Mouse (Mus musculus) CH12F3 (cell line): ENCODE results near the gene Asrgl1.

Experiments used
- in situ Hi-C: fragments of 300-500 bp; cut with MboI; formaldehyde crosslinking; loops from 2 replicates; pipeline ENCODE4 v1.14.3; 2020; ENCODE audit warnings: low sequenced_read_pairs

Gene Asrgl1

DNA sequence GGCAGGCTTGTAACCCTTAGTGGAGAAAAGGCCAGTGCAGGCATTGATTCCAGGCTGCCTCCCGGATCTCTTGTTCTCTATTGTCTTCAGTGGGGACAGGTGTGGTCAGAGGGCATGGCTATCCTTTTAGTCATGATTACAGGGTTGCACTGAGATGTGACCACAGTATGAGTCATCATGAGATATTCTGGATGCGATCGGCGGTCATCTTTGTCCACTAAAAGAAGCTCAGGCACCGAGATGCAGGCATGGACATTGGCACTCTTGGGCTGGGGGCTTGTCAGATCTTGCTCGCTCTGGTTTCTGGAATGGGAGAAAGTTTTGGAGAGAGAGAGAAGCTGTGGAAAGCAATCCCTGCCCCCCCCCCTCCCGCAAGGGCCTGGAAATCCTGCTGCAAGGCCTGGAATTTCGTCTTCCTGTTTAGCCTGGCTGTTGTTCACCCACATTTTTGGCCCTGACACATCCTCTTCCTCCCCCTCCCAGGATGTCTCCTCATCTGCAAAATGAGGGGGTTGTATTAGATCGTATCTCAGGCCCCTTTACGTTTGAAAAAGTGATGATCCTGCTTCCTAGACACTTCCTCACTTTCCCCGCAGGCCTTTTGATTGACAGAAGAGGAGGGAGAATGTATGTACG lies 61.5 kb downstream of the Asrgl1 start:
- in situ Hi-C loops: loop anchor here (10.0 kb wide), 1 partner anchor 79 kb away; no protein-coding TSS in a partner anchor

DNA sequence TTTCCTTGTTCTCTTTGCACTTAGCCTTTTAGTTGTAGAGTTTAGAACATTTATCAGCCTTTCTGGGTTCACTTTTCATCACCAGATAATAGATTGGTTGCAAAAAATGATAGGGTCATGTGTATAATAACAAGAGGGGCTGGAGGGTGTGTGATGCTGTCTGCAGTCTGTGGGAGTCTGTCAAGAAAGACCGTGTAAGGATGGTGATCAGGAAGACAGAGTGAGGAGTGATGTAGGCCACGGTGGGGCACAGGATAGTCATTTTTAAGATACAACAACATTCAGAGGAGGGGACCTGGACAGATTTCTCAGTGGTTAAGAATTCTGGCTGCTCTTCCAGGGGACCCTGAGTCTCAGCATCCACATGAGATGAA lies 63.3 kb downstream of the Asrgl1 start:
- in situ Hi-C loops: loop anchor here (10.0 kb wide), 1 partner anchor 77 kb away; no protein-coding TSS in a partner anchor

DNA sequence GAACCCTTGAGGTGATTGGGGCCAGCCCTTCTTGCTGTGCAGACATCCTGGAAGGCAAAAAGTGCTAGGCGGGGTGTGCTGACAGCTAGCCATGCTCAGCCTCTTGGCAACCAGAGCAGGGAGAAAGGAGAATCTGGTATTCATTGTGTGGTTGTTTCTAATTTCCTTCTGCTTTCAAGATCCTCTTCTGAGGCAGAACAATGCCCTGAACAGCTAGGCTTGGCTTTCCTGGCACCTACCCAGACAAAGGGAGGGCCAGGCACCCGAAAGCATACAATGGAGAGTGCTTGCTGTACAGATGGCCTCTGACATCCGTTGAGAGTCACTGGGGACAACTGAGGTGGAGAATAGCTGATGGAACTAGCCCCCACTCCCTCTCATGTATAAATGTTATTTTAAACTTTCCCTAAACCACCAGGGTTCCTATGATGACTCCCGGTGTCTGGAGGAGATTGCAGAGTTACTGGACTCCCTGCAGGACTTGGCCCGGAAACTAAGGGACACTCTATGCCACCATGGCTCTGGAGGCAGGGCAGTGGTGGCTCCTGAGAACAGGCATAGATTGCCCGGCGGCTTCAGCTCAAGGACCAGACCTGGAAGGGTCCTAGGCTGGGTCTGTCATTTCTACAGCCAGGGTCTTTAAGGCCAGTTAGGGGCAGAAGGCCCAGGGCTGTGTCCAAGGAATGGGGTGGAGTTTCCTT lies 63.8 kb downstream of the Asrgl1 start:
- in situ Hi-C loops: loop anchor here (10.0 kb wide), 1 partner anchor 77 kb away; no protein-coding TSS in a partner anchor

DNA sequence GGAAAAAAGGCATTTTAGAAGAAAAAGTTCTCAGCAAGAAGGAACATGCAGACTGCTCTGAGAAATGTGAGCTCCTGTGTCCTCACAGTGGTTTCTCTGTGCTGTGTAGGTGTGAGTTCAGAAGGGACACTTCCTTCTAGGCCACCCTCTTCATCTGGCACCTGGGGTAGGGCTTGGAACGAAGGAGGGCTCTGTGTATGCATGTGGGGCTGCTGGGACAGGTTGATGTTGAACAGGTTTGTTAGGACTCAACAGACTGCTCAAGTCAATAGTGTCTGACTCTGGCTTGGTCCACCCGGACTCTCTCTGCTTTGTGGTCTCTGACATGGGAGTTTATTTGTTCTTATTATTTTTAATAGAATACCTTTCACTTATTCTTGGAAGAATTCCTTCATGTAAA lies 65.1 kb downstream of the Asrgl1 start:
- in situ Hi-C loops: loop anchor here (10.0 kb wide), 1 partner anchor 76 kb away; no protein-coding TSS in a partner anchor

DNA sequence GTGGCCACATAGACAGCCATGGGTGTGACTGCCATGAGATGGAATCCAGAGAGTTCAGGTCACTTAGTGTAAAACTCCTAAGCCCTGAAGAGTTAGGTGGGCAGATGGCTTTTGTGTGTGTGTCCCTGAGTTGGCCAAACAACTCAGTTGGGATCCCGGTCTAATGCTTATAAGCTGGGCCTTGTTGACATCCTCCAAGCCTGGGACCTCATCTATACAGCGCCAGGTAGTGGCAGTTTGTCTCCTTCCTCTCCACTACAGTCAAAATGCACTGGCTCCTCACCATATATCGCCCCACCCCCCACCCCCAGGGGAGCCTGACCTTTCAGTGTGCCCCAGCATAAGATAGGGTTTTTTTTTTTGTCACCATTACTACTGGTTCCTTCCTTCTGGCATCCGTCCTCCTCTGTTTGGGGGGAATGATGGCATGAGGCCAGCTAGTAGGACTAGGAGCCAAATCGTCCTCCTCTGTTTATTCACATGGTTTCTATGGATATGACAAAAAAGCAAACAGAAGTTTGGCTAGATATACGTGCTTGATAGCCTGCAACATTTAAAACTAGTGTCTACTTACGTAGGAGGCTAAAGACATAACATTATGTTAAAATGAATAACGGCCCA lies 65.6 kb downstream of the Asrgl1 start:
- in situ Hi-C loops: loop anchor here (10.0 kb wide), 1 partner anchor 75 kb away; no protein-coding TSS in a partner anchor

DNA sequence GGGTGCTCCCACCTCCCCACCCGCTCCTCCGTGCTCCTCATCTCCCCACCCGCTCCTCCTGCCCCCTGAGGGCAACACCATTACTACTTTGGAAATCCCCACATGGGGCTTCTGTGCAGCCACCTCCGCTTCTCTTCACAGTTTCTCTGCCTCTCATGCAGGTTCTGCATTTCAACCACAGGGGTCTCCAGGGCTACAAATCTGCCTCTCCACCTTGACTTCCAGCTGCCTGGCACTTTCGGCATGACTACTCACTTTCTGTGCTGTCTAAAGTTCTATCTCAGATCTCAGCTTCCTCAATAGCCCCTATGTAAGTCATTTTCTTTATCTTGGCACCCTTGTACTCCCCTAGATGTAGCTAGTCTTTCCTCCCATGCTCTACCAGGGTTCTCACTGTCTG lies 68.1 kb downstream of the Asrgl1 start:
- in situ Hi-C loops: no loop called here

DNA sequence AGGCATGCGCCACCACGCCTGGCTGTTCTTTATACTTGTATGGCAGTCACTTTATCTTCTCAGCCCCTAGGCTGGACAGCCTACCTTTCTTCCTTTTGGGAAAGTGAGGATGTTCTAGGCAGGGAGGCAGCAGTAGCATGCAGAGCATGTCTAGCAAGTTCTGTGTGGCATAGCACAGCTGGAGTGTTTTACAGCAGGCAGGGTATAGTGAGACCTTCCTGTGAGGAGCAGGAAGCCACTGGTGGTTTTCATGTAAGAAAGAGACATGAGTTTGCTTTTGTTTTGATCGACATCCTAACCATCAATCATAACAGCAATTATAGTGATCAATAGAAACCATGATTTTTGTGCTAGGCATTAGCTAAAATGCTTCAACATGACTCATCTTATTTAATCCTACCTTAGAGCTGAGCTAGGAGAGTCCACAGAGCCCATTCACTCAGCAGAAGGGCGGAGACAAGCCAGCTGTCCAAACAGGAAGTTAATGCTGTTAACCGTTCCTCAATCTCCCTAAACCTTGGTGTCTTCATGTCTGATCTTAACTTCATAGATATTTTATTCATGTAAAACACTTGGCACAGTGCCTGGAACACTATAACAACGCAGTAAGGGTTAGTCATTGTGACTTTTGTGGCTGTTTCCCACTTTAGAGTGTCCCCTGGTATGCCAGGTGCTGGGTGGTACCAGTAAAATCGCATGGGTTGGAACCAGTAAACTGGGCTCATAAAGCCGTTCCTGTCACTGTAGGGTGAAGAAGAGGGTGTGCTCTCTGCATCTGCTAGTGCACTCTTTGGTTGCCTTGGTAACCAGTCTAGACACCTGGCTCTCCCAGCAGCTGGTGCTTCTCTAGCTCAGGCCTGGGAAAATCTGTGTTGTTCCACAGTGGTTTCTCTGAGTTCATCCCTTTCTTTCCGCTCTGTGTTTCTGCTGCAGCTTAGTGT lies 69.5 kb downstream of the Asrgl1 start:
- in situ Hi-C loops: no loop called here

DNA sequence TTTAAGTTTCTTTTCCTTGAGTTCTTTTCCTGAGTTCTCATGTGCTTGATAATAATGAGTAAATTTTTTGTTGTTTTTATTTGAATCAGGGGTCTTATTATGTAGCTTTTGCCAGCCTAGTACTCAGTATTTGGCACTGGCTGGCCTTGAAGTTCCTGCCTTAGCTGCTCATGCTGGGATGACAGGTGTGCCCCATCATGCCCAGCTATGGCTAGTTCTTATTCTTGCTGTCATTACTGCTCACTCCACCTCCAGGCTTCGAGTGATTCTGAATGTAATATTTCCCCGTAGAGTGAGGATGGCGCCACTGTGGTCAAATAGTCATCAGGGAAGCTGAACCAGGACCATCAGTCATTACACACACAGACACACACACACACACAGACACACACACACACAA lies 71.6 kb downstream of the Asrgl1 start:
- in situ Hi-C loops: no loop called here

DNA sequence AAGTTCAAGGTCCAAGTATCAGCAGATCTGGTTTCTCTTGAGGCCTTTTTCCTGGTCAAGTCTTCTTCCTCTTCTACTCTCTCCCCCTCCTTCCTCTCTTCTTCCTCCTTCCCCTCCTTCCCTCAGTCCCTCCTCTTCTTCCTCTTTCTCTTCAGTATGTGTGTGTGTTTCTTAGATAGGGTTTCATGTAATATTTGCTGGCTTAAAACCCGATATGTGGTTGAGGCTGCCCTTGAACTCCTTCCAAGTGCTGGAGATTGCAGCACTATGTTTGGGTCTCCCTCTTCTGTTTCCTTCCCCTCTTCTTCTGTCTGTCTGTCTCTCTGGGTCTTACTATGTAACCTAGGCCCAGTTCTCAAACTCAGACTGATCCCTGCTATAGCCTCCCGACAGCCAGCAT lies 72.6 kb downstream of the Asrgl1 start:
- in situ Hi-C loops: no loop called here

DNA sequence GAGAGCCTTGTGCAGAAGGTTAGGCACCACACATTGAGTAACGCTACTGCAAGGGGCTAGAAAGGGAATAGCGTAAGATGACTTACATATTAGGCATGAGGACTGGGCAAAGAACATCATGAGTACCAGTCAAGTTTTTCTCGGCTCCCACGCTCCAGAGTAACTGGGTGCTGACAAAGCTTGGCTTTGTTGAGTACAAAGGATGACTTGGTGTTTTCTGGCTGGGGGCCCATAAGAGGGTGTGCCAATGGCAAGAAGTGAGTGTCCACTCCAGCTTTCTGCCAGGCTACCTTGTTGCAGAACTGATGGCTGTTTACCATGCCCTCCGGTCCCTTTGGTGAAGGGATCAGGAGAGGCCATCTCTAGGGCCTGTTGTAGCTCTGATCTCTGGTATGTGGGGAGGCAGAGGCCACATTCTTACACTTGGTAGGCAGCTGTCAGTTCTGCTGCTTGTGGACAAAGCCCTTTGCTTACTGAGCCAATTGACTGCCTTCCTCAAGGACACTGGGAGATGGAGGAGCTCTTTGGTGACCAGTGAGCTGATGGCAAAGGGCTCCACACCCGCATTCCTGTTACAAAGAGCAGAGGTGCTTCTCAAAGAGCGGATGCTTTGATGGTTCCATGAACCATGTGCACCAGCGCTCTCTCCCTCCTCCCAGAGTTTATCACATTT lies 74.1 kb downstream of the Asrgl1 start:
- in situ Hi-C loops: no loop called here

DNA sequence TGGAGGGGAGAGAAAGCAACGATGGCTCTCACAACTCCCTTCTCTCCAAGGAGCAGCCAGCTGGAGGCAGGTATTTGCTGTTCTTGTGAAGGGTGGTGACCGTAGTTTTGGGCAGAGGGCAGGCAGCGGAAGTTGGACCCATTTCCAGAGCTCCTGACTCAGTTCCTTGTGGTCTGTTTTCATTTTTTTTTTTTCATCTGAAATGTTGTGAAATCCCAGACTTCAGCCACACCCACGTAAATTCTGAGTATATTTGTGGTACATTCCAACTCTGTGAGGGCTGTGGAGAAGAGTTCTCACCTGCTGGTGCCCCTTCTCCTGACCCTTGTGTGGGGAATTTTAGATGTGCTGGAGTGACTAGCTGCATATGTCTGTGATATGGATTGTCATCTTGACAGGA lies 75.3 kb downstream of the Asrgl1 start:
- in situ Hi-C loops: no loop called here
